Mouse (Mus musculus) heart, embryonic 11.5 days (tissue): ENCODE results near the gene Kyat3. TPM values are rescaled to one million over a fixed set of nuclear protein-coding genes. Genes with fewer than 3 reads are reported as not detected.

Experiments used
- ATAC-seq: fragments of 200-750 bp; cut with Nextera tagmentation; replicated peaks from 2 replicates; pipeline ENCODE4 v1.8.0; 2017; ENCODE audit warnings: moderate library complexity; ENCODE audit not compliant: insufficient number of reproducible peaks, low FRiP score, low TSS enrichment
- H3K27ac ChIP-seq: fragments of 300-500 bp; sonication (generic); 2 replicates; pipeline ENCODE4 v1.5.1; 2014; ENCODE audit warnings: mild to moderate bottlenecking, low read depth, low read length
- H3K27me3 ChIP-seq: fragments of 300-500 bp; sonication (generic); 2 replicates; pipeline ENCODE4 v1.6.1; 2014; ENCODE audit warnings: mild to moderate bottlenecking, low read length, mixed read lengths; ENCODE audit not compliant: control insufficient read depth, insufficient read depth
- H3K36me3 ChIP-seq: fragments of 300-500 bp; sonication (generic); 2 replicates; pipeline ENCODE4 v1.6.1; 2014; ENCODE audit warnings: mild to moderate bottlenecking, low read length, moderate library complexity, mixed read lengths; ENCODE audit not compliant: control insufficient read depth, insufficient read depth
- H3K4me1 ChIP-seq: fragments of 300-500 bp; sonication (generic); 2 replicates; pipeline ENCODE4 v1.6.1; 2014; ENCODE audit warnings: low read length; ENCODE audit not compliant: control insufficient read depth, insufficient read depth
- H3K4me2 ChIP-seq: fragments of 300-500 bp; sonication (generic); 2 replicates; pipeline ENCODE4 v1.6.1; 2014; ENCODE audit warnings: mild to moderate bottlenecking, moderate library complexity
- H3K4me3 ChIP-seq: fragments of 300-500 bp; sonication (generic); 2 replicates; pipeline ENCODE4 v1.5.1; 2014; ENCODE audit warnings: low read depth, low read length
- H3K9ac ChIP-seq: fragments of 300-500 bp; sonication (generic); 2 replicates; pipeline ENCODE4 v1.6.1; 2014; ENCODE audit warnings: mild to moderate bottlenecking, low read depth, low read length, moderate library complexity
- H3K9me3 ChIP-seq: fragments of 300-500 bp; sonication (generic); replicated peaks from 2 replicates; pipeline ENCODE4 v1.6.1; 2016; ENCODE audit warnings: low read length; ENCODE audit not compliant: control insufficient read depth
- WGBS: fragments of 180-500 bp; shearing (Covaris S2); extraction: QIAGEN DNeasy Blood & Tissue Kit; methylation state at CpG from one replicate; pipeline ENCODE4 v1.1.7; 2014; ENCODE audit not compliant: insufficient replicate concordance; 5-methylcytosine and 5-hydroxymethylcytosine counted together
- polyA plus RNA-seq: library from polyadenylated mRNA; unstranded; fragments of >200 nt; fragmentation: Nextera tagmentation; extraction: Ambion mirVana; gene quantifications from 2 replicates; pipeline ENCODE4 v1.2.1, GENCODE M21; 2014

Gene Kyat3
- polyA plus RNA-seq, 1 experiment from 2014 or later, result 9.5 TPM

- Histone ChIP-seq H3K36me3 (peaks cover 19% of the 10 kb centered on the region), H3K27me3 (no peaks in the 10 kb centered on the region), H3K4me3 (no peak overlapping the region), H3K4me2 (no peak overlapping the region), H3K4me1 (no peaks in the 10 kb centered on the region), H3K9ac (no peak overlapping the region), H3K9me3 (no peaks in the 10 kb centered on the region), H3K27ac (no peak overlapping the region)
- no peak for ATAC-seq
- WGBS, result 85% methylated on average over 3 of the region's 3 CpGs
These were observed 94.7 kb downstream of the Kyat3 start for GRCm38 (mm10) chr3:142795587-142795986.

Other genes starting within 250 kb of the Kyat3 start
- gene Gbp5, start 207.1 kb upstream of the Kyat3 start, polyA plus RNA-seq, result not detected in 2 replicates
- gene Gbp7, start 170.7 kb upstream of the Kyat3 start, polyA plus RNA-seq, result 0.94 and 1.1 TPM in 2 replicates
- 0.65 and 0.79 TPM in 2 replicates for gene Gbp3, start 141.0 kb upstream of the Kyat3 start, polyA plus RNA-seq
- not detected in 2 replicates for gene Gbp2b, start 106.2 kb upstream of the Kyat3 start, polyA plus RNA-seq
- gene Gbp2, start 80.4 kb upstream of the Kyat3 start, polyA plus RNA-seq, result 0.97 and 1.1 TPM in 2 replicates
- gene Gtf2b, start 64.0 kb downstream of the Kyat3 start, polyA plus RNA-seq, result 59.2 and 61.4 TPM in 2 replicates
- 39.8 and 41.8 TPM in 2 replicates for gene Pkn2, start 181.0 kb downstream of the Kyat3 start, polyA plus RNA-seq